Mouse (Mus musculus) MEL (cell line): ENCODE data around the gene Ccdc106.

Source experiments
- CTCF ChIP-seq, 3 experiments: IDR thresholded peaks in 2 of 3; conservative IDR thresholded peaks in 1 of 3; 2 replicates each; pipeline ENCODE4 v1.5.1; 2011 to 2012; ENCODE audit warnings: low read length in 3 of 3, low read depth in 2 of 3, mild to moderate bottlenecking in 2 of 3, improper control_type of control experiment in 1 of 3, inconsistent platforms in 1 of 3, mixed read lengths in 1 of 3, moderate library complexity in 1 of 3; ENCODE audit not compliant: control insufficient read depth in 1 of 3, insufficient read depth in 1 of 3, poor library complexity in 1 of 3, severe bottlenecking in 1 of 3
- EP300 ChIP-seq, 2 experiments: IDR thresholded peaks; 2 replicates each; pipeline ENCODE4 v1.6.1; 2011; ENCODE audit warnings: improper control_type of control experiment in 2 of 2, low read length in 2 of 2, low read depth in 1 of 2, mild to moderate bottlenecking in 1 of 2
- MAFK ChIP-seq: IDR thresholded peaks from 2 replicates; pipeline ENCODE4 v1.6.1; 2011; ENCODE audit warnings: low read depth, mild to moderate bottlenecking, low read length, improper control_type of control experiment, borderline replicate concordance
- POLR2A ChIP-seq, 2 experiments: IDR thresholded peaks; 2 replicates each; pipeline ENCODE4 v1.6.1; 2011 to 2012; ENCODE audit warnings: low read length in 2 of 2, mild to moderate bottlenecking in 2 of 2, control low read depth in 1 of 2, improper control_type of control experiment in 1 of 2, low read depth in 1 of 2, moderate library complexity in 1 of 2; ENCODE audit not compliant: control insufficient read depth in 1 of 2, insufficient read depth in 1 of 2, poor library complexity in 1 of 2
- TCF12 ChIP-seq: IDR thresholded peaks from 2 replicates; pipeline ENCODE4 v1.6.1; 2014; ENCODE audit warnings: low read depth, mild to moderate bottlenecking, inconsistent platforms, low read length, improper control_type of control experiment, moderate library complexity
- ZMIZ1 ChIP-seq: IDR thresholded peaks from 2 replicates; pipeline ENCODE4 v1.6.1; 2012; ENCODE audit warnings: low read depth, mild to moderate bottlenecking, inconsistent platforms, low read length, improper control_type of control experiment, moderate library complexity

DNA sequence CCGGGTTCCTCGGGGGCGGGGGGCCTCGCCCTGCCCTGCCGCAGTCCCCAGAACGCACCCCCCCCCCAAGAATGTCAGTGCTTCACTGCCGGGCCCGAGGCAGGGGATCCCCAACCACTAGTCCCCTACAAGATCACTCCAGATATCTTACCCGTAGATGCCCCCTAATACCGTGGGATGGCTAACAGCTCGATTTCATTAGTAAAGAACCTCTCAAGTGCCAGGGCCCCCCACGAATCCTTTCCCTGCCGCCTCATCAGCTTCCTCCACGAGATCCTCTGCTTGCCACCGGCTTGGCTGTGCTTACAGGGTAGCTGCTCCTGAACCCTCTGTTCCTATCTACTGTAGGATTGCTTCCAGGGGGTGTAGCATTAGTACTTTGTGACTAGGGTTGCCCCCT is 332 bp downstream of the Ccdc106 start:
- no peak for TF ChIP-seq POLR2A (IDR thresholded peaks at IDR 0.05; ENCODE audit: control insufficient read depth in 1 of 2, insufficient read depth in 1 of 2, low read depth in 1 of 2, low read length in 2 of 2, poor library complexity in 1 of 2)
- TF ChIP-seq MAFK, result no peak
- no peak for TF ChIP-seq CTCF (IDR thresholded peaks at IDR 0.05 in 2 of 3, conservative IDR thresholded peaks at IDR 0.05 in 1 of 3; ENCODE audit: control insufficient read depth in 1 of 3, insufficient read depth in 1 of 3, low read depth in 2 of 3, low read length in 3 of 3, poor library complexity in 1 of 3, severe bottlenecking in 1 of 3)
- no peak for TF ChIP-seq ZMIZ1
- no peak for TF ChIP-seq EP300 (IDR thresholded peaks at IDR 0.05; ENCODE audit: low read depth in 1 of 2, low read length in 2 of 2)
- no peak for TF ChIP-seq TCF12
